Mouse (Mus musculus): ENCODE measurements around the gene Tbc1d19.

- TF ChIP-seq CTCF (IDR thresholded peaks at IDR 0.05; ENCODE audit: low read depth, low read length) (no peak), GATA1 (IDR thresholded peaks at IDR 0.05; ENCODE audit: borderline replicate concordance, low read length) (no peak), GATA2 (IDR thresholded peaks at IDR 0.05; ENCODE audit: borderline replicate concordance, low read depth, low read length) (no peak)
Measured at GRCm38 (mm10) chr5:53948606-53949266, 139.3 kb downstream of the Tbc1d19 start.
